Mouse (Mus musculus) ES-Bruce4 (cell line): ENCODE measurements around the gene Scoc. TPM values are rescaled to one million over a fixed set of nuclear protein-coding genes. Genes with fewer than 3 reads are reported as not detected.

Experiments used
- H3K27ac ChIP-seq: 2 replicates; pipeline ENCODE4 v1.5.1; 2012; ENCODE audit warnings: low read length, inconsistent platforms; ENCODE audit not compliant: insufficient read depth
- H3K27me3 ChIP-seq: 2 replicates; pipeline ENCODE4 v1.6.1; 2012; ENCODE audit warnings: mild to moderate bottlenecking, low read length, inconsistent platforms; ENCODE audit not compliant: control insufficient read depth, poor library complexity, insufficient read depth, severe bottlenecking
- H3K36me3 ChIP-seq: 2 replicates; pipeline ENCODE4 v1.6.1; 2012; ENCODE audit warnings: inconsistent platforms, mild to moderate bottlenecking, low read length, moderate library complexity; ENCODE audit not compliant: control insufficient read depth, poor library complexity, insufficient read depth, severe bottlenecking
- H3K4me1 ChIP-seq: one replicate; pipeline ENCODE4 v1.8.1; 2011; ENCODE audit warnings: low read length; ENCODE audit not compliant: control insufficient read depth, insufficient read depth
- H3K4me3 ChIP-seq: 2 replicates; pipeline ENCODE4 v1.5.1; 2011; ENCODE audit warnings: low read depth, mild to moderate bottlenecking, low read length
- H3K9ac ChIP-seq: 2 replicates; pipeline ENCODE4 v1.6.1; 2012; ENCODE audit warnings: low read depth, mild to moderate bottlenecking, inconsistent platforms; ENCODE audit not compliant: poor library complexity, severe bottlenecking
- H3K9me3 ChIP-seq: replicated peaks from 2 replicates; pipeline ENCODE4 v1.6.1; 2012; ENCODE audit warnings: mild to moderate bottlenecking, low read length, inconsistent platforms; ENCODE audit not compliant: control insufficient read depth, poor library complexity, insufficient read depth, severe bottlenecking
- CTCF ChIP-seq: IDR thresholded peaks from one replicate; pipeline ENCODE4 v1.8.1; 2011; ENCODE audit warnings: low read depth, low read length
- EP300 ChIP-seq: IDR thresholded peaks from 2 replicates; pipeline ENCODE4 v1.6.1; 2011; ENCODE audit warnings: low read depth, low read length; ENCODE audit not compliant: insufficient read depth
- POLR2A ChIP-seq: IDR thresholded peaks from one replicate; pipeline ENCODE4 v1.8.1; 2011; ENCODE audit warnings: low read length; ENCODE audit not compliant: insufficient read depth
- polyA plus RNA-seq: library from polyadenylated mRNA; stranded (reverse); fragments of >200 nt; gene quantifications from 2 replicates; pipeline ENCODE4 v1.2.4, GENCODE M21; 2011; ENCODE audit warnings: low read depth; ENCODE audit not compliant: missing spikeins, insufficient read depth, insufficient read length

Gene Scoc
- polyA plus RNA-seq, 1 experiment, result 82.9 TPM

DNA sequence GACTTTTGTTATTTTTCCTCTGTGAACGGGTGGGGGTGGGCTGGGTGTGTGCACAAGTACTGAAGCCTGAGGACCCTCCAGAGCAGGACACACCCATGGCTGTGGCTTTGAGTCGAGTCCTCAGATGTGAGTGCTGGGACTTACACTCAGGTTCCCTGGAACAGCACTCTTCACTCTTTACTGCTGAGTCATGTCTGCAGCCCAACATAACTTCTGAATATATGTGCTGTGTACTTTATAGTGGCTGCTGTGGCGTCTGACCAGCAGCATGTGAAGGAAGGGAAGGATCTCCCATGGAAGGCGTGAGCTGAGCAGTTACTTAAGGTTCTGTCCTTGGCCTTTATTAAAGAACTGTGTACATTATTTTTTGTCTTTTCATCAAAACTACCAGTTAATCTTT lies 78.0 kb downstream of the Scoc start:
- Histone ChIP-seq H3K36me3 (no peaks in the 10 kb centered on the region), H3K4me1 (no peaks in the 10 kb centered on the region), H3K27ac (no peak overlapping the region), H3K9me3 (no peaks in the 10 kb centered on the region), H3K27me3 (no peaks in the 10 kb centered on the region; the same call in 1 of the 2 replicates), H3K9ac (no peak overlapping the region), H3K4me3 (no peak overlapping the region)
- TF ChIP-seq EP300 (no peak), CTCF (no peak), POLR2A (no peak)

Other genes with a start within 250 kb of the Scoc start
- gene Ucp1, start 168.0 kb downstream of the Scoc start, polyA plus RNA-seq, result not detected in 2 replicates
- 21.7 and 23.3 TPM in 2 replicates for gene Elmod2, start 125.9 kb downstream of the Scoc start, polyA plus RNA-seq
- not detected in 2 replicates for gene Mgat4d, start 109.9 kb downstream of the Scoc start, polyA plus RNA-seq
- gene Clgn, start 68.5 kb downstream of the Scoc start, polyA plus RNA-seq, result 4.8 and 5.6 TPM in 2 replicates
- gene Olfr370, start 77.4 kb upstream of the Scoc start, polyA plus RNA-seq, result 0.24 TPM in 1 of 2 replicates, not detected in the other
- 102 and 121 TPM in 2 replicates for gene Ndufb7, start 108.3 kb upstream of the Scoc start, polyA plus RNA-seq
- 310 and 347 TPM in 2 replicates for gene Tecr, start 149.6 kb upstream of the Scoc start, polyA plus RNA-seq
- gene Dnajb1, start 149.8 kb upstream of the Scoc start, polyA plus RNA-seq, result 28.2 and 32.2 TPM in 2 replicates
- 42.5 and 43.7 TPM in 2 replicates for gene Gipc1, start 194.3 kb upstream of the Scoc start, polyA plus RNA-seq
- 0.58 TPM in 1 of 2 replicates, not detected in the other for gene Ptger1, start 208.3 kb upstream of the Scoc start, polyA plus RNA-seq
- 19.9 and 20.2 TPM in 2 replicates for gene Pkn1, start 240.8 kb upstream of the Scoc start, polyA plus RNA-seq